Mouse (Mus musculus): ENCODE measurements around the gene Cdh13. TPM values are rescaled to one million over a fixed set of nuclear protein-coding genes. Genes with fewer than 3 reads are reported as not detected.

Cdh13 gene
- polyA plus RNA-seq, 1 experiment from 2014 or later, result 59.2 TPM

DNA sequence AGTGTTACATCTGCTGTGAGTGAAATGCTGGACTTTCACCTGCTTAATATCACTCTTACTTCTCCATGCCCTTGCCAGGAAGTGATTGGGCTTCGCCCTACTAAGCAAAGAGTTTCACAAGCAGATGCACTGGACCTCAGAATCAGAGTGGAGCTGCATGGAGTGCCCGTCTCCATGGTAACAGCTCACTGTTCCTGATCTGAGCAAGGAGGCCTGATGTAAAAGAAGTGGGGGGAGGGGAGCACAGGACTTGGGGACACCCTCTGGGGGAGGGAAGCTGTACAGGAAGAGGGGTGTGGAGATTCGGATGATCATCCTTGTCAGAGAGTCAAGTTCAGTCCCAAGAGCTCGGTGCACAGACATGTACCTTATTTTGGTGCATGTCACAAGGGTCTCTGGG lies 384.2 kb downstream of the Cdh13 start:
- Histone ChIP-seq H3K27me3 (no peaks in the 10 kb centered on the region), H3K9ac (no peak overlapping the region), H3K4me2 (no peak overlapping the region), H3K36me3 (no peaks in the 10 kb centered on the region), H3K4me3 (no peak overlapping the region), H3K4me1 (replicated peaks) (peaks cover 7% of the 10 kb centered on the region), H3K9me3 (no peaks in the 10 kb centered on the region), H3K27ac (no peak overlapping the region)
- no peak for ATAC-seq (ENCODE audit: low FRiP score)
- 85% methylated on average over 4 of the region's 4 CpGs for WGBS

DNA sequence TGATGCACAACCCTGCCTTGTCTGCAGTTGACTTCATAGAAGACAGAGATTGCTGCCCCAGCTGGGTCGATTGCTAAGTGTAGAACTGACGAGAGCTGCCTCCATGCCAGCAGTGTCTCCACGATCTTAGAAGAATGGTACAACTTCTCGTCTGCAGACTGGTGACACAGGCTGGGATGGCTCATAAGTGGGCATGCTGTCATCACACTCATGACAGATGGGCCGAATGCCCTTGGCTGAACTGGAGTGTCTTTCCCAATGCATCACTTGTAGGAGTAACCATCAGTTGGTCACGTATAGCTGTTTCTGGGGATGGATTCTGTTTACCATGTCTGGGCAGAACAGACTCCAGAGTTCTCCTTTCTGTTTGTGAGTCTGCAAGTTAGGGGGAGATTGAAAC lies 392.7 kb downstream of the Cdh13 start:
- H3K27ac ChIP-seq, result no peak overlapping the region
- H3K4me1 ChIP-seq (replicated peaks), result no peaks in the 10 kb centered on the region
- ATAC-seq (ENCODE audit: low FRiP score), result no peak
- H3K9me3 ChIP-seq, result no peaks in the 10 kb centered on the region
- no peak overlapping the region for H3K4me3 ChIP-seq
- H3K9ac ChIP-seq, result no peak overlapping the region
- WGBS, result 90% methylated on average over 6 of the region's 6 CpGs
- H3K27me3 ChIP-seq, result no peaks in the 10 kb centered on the region
- H3K36me3 ChIP-seq, result no peaks in the 10 kb centered on the region
- H3K4me2 ChIP-seq, result no peak overlapping the region

DNA sequence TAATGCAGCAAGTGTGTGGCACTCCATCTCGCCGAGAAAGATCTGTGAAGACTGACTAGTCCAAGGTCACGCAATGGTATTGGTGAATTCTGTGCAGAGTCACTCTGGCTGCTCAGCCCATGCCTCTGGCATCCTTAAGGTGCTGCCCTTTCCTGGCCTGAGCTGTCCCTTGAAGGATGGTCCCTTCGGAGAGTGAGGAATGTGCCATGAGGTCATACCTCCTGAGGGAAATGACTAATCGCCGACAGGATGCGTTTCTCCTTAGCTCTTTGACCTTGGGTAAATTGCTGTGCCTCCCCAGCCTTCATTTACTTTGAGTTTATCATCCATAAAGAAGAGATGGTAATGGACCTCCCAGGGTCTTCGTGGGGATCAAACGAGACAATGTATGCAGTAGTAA lies 395.8 kb downstream of the Cdh13 start:
- H3K27ac ChIP-seq, result no peak overlapping the region
- H3K9ac ChIP-seq, result no peak overlapping the region
- ATAC-seq (ENCODE audit: low FRiP score), result no peak
- H3K4me1 ChIP-seq (replicated peaks), result no peaks in the 10 kb centered on the region
- no peaks in the 10 kb centered on the region for H3K27me3 ChIP-seq
- H3K9me3 ChIP-seq, result no peaks in the 10 kb centered on the region
- H3K36me3 ChIP-seq, result no peaks in the 10 kb centered on the region
- H3K4me2 ChIP-seq, result no peak overlapping the region
- WGBS, result 72% methylated on average over 9 of the region's 9 CpGs
- H3K4me3 ChIP-seq, result no peak overlapping the region

DNA sequence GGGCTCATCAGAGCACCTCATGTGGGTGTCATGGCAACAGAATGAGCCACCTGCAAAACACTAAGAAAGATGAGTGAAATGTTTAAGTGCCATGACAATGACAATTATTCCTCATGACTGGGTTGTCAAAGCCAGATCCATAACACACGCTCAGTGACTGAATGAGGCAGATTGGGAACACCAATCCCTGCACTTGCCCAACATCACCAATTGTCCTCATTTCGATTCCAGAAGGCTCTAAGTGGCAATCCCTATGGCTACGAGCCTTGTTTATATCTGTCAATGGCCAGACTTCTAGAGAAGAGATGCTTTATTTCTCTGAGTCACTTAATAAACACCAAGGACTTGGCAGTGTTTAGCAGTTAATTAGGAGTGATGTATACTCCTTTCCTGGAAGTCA lies 399.9 kb downstream of the Cdh13 start:
- Histone ChIP-seq H3K27ac (no peak overlapping the region), H3K9me3 (no peaks in the 10 kb centered on the region), H3K4me2 (no peak overlapping the region), H3K4me1 (replicated peaks) (no peaks in the 10 kb centered on the region), H3K27me3 (0 out of 2 replicates have a peak, but pooled peaks cover under 1% of the 10 kb centered on the region), H3K4me3 (no peak overlapping the region), H3K36me3 (no peaks in the 10 kb centered on the region), H3K9ac (no peak overlapping the region)
- WGBS, result 54% methylated on average over 3 of the region's 3 CpGs
- no peak for ATAC-seq (ENCODE audit: low FRiP score)

DNA sequence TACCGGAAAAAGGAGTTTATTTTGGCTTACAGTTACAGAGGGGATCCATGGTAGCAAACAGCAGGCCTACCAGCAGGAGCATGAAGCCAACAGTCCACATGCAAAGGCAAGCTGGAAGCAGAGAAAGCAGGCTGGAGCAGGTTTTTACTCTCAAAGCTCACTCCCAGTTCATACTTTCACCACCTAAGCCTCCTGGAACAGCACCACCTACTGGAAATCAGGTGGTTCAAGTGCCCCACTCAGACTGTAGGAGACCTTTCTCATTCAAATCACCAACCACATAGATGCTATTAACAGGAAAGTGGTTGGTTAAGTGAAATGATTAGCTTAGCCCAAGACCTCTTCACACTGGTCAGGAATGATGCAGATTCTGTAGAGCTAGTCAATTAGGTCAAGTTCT lies 402.3 kb downstream of the Cdh13 start:
- no peak for ATAC-seq (ENCODE audit: low FRiP score)
- 93% methylated on average over 1 of the region's 1 CpGs for WGBS
- no peak overlapping the region for H3K9ac ChIP-seq
- no peak overlapping the region for H3K4me2 ChIP-seq
- H3K4me1 ChIP-seq (replicated peaks), result 0 out of 2 replicates have a peak, but pooled peaks cover 3% of the 10 kb centered on the region
- no peak overlapping the region for H3K4me3 ChIP-seq
- H3K36me3 ChIP-seq, result no peaks in the 10 kb centered on the region
- no peaks in the 10 kb centered on the region for H3K9me3 ChIP-seq
- 0 out of 2 replicates have a peak, but pooled peaks cover 3% of the 10 kb centered on the region for H3K27me3 ChIP-seq
- H3K27ac ChIP-seq, result no peak overlapping the region

DNA sequence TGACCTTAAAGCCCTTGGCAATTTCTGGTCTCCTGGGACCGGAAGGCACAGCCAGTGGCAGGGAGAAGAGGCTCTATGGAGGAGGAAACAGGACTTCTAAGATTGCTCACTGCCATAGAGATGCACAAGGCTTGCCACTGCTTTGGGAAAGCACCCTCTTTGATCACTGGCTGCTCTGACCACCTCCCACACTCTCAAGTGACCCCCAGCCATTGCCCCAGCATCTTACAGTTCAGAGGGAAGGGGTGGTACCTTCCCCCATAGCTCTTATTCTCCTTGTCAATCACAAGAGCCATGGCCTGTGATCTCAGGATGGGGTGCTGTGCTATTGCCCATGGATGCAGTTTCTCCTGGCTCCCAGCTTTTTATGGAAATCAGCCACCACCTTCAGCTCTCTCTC lies 406.3 kb downstream of the Cdh13 start:
- ATAC-seq (ENCODE audit: low FRiP score), result no peak
- no peak overlapping the region for H3K9ac ChIP-seq
- H3K36me3 ChIP-seq, result no peaks in the 10 kb centered on the region
- no peak overlapping the region for H3K4me2 ChIP-seq
- 0 out of 2 replicates have a peak, but pooled peaks cover 3% of the 10 kb centered on the region for H3K4me1 ChIP-seq (replicated peaks)
- no peak overlapping the region for H3K27ac ChIP-seq
- H3K27me3 ChIP-seq, result 0 out of 2 replicates have a peak, but pooled peaks cover 3% of the 10 kb centered on the region
- H3K9me3 ChIP-seq, result no peaks in the 10 kb centered on the region
- H3K4me3 ChIP-seq, result no peak overlapping the region
- WGBS, result 52% methylated on average over 1 of the region's 1 CpGs

DNA sequence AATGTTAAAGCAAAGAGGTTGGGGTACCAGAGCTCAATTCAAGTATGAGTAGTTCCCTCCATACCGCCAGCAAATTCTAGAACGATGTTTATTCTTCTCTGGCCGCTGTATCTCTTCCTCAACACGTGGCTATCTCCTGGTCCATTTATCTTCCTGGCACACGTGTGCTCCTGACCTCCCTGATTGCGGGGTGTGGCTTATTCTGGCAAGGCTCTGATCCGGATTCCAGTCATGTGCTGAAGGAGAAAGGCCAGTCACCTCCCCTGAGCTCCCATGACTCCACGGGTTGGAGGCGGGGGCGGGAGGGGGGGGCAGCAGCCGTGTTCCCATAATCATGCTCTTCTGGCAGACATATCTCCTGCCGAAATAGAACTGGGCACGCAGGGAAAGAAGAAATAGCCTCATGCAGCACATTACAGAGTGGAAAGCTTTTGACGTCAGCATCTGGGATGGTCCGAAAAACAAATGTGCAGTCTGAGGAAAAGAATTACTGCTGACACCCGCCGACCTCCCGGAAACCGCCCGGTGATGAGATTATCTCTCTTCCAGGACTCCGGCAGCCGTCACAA lies 417.9 kb downstream of the Cdh13 start:
- H3K4me2 ChIP-seq, result no peak overlapping the region
- peaks cover 6% of the 10 kb centered on the region; the same call in 1 of the 2 replicates for H3K9me3 ChIP-seq
- no peaks in the 10 kb centered on the region for H3K36me3 ChIP-seq
- WGBS, result 84% methylated on average over 22 of the region's 22 CpGs
- H3K4me1 ChIP-seq (replicated peaks), result no peaks in the 10 kb centered on the region
- no peak for ATAC-seq (ENCODE audit: low FRiP score)
- H3K27ac ChIP-seq, result no peak overlapping the region
- no peak overlapping the region for H3K4me3 ChIP-seq
- no peak overlapping the region for H3K9ac ChIP-seq
- H3K27me3 ChIP-seq, result no peaks in the 10 kb centered on the region

DNA sequence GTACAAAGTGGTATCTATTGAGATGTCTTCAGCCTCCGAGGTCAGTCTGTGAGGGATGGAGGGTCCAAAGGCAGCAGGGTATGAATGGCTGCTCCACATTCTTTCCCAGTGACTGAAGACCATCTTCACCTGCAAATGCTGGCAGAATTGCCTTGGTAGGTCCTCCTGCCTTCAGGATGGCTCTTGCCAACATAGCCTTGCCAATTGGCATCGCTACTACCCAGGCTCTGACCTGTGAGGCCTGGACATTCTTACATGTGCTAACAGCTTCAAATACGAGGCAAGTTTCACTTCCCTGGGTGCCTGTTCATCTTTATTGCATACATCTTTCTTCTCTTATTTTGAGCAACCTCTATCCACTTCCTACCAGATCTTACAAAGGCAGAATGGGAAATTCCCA lies 425.8 kb downstream of the Cdh13 start:
- Histone ChIP-seq H3K9ac (no peak overlapping the region), H3K27me3 (no peaks in the 10 kb centered on the region), H3K4me1 (replicated peaks) (no peaks in the 10 kb centered on the region), H3K36me3 (no peaks in the 10 kb centered on the region), H3K4me2 (no peak overlapping the region), H3K27ac (no peak overlapping the region), H3K9me3 (peaks cover 9% of the 10 kb centered on the region), H3K4me3 (no peak overlapping the region)
- ATAC-seq (ENCODE audit: low FRiP score), result no peak
- 89% methylated on average over 3 of the region's 3 CpGs for WGBS

DNA sequence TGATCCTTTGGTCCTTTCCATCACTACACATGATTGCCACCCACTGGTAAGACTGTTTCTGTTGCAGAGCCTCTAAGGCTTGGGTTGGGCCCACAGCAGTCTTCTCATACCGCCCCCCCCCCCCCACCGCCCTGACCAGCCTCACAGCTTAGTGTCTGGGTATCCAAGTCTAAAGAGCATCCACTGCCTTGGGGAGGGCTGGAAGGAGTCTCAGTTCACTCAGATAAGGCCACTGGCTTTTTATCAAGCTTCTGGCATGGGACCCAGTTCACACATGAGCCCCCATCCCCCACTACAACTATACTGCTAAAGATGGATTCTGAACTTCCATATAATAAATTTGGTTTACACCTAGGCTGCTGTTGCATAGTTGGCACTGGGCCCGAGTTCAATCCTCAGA lies 428.1 kb downstream of the Cdh13 start:
- WGBS, result 93% methylated on average over 3 of the region's 3 CpGs
- Histone ChIP-seq H3K4me2 (no peak overlapping the region), H3K9ac (no peak overlapping the region), H3K4me3 (no peak overlapping the region), H3K27me3 (no peaks in the 10 kb centered on the region), H3K36me3 (no peaks in the 10 kb centered on the region), H3K27ac (no peak overlapping the region), H3K9me3 (peaks cover 9% of the 10 kb centered on the region), H3K4me1 (replicated peaks) (no peaks in the 10 kb centered on the region)
- ATAC-seq (ENCODE audit: low FRiP score), result no peak

DNA sequence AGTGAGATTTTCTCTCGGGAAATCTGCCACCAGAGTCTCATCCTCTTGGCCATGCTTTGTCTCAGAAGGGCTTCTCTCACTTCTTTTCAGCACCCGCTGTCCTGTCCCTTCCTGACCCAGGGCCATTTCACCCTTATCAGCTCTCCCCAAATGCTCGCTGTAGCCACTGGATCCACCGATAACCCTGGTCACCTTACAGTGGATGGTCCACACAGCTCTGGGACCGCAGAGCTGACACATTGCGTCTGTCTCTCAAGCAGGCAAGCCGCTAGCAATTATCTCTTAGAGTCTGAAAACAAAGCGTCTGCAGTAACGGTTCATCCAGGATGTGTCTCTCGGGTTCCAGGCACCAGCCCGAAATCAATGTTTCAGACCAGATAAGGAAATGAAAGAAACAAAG lies 429.6 kb downstream of the Cdh13 start:
- no peak for ATAC-seq (ENCODE audit: low FRiP score)
- no peak overlapping the region for H3K4me2 ChIP-seq
- H3K27ac ChIP-seq, result no peak overlapping the region
- H3K36me3 ChIP-seq, result no peaks in the 10 kb centered on the region
- no peak overlapping the region for H3K4me3 ChIP-seq
- H3K4me1 ChIP-seq (replicated peaks), result no peaks in the 10 kb centered on the region
- peaks cover 9% of the 10 kb centered on the region for H3K9me3 ChIP-seq
- no peak overlapping the region for H3K9ac ChIP-seq
- H3K27me3 ChIP-seq, result no peaks in the 10 kb centered on the region
- 73% methylated on average over 11 of the region's 11 CpGs for WGBS

DNA sequence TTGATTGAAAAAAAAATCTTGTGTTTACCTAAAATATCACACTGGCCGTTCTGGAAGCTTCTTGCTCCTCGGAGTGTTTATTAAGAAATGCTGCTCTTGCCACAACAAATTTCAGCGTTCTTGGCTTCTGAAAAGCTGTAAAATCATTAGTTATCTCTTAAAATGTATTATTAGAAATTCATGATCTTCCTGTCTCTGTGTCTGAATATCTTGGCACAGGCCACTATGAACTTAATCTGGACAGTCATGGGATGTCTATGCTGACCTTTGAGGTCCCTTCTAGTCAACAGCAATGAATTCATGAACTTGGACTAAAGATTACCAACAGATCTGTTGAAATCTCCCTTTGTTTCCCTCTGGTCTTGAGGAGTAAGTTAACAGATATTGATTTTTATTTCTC lies 430.1 kb downstream of the Cdh13 start:
- Histone ChIP-seq H3K27me3 (no peaks in the 10 kb centered on the region), H3K4me1 (replicated peaks) (no peaks in the 10 kb centered on the region), H3K36me3 (no peaks in the 10 kb centered on the region), H3K27ac (no peak overlapping the region), H3K4me3 (no peak overlapping the region), H3K9ac (no peak overlapping the region), H3K4me2 (no peak overlapping the region), H3K9me3 (peaks cover 9% of the 10 kb centered on the region)
- 87% methylated on average over 3 of the region's 3 CpGs for WGBS
- ATAC-seq (ENCODE audit: low FRiP score), result no peak

DNA sequence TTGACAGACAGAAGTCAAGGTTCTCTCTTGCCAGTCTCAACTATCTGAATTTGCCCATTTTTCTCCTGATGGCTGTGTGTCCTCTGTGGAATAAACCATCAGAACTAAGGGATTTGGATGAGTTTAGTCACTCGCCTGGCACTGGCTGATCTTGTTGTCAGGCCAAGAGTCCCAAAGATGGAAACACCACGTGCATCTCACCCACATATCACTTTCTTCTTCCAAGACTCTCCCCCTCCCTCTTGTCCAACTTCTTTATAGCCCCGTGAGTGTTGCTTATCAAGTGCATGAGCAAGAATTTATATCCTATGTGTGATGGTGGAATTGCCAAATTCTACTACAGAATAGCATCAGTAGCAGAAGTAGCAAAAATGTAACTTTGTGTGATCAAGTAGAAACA lies 439.4 kb downstream of the Cdh13 start:
- Histone ChIP-seq H3K4me3 (no peak overlapping the region), H3K4me2 (no peak overlapping the region), H3K4me1 (replicated peaks) (no peaks in the 10 kb centered on the region), H3K27me3 (no peaks in the 10 kb centered on the region), H3K36me3 (no peaks in the 10 kb centered on the region), H3K9ac (no peak overlapping the region), H3K27ac (no peak overlapping the region), H3K9me3 (peaks cover 3% of the 10 kb centered on the region)
- no peak for ATAC-seq (ENCODE audit: low FRiP score)
- 87% methylated on average over 3 of the region's 3 CpGs for WGBS

DNA sequence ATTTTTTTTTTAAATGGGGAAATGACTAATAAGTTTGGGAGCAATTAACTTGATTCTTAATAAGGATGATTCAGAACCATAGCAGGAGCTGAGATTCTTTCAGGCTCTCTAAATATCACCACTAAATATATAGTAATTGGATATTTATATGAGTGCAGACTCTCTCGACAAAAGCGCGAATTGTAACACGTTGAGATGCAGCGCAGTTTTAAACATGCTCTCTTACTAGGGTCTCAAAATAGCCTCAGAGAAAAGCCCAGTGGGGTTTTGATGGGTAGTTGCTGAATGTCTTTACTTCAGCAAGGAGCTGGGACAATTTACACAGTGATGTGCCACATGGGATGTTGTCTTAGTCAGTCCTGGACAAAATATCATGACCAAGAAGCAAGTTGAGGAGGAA lies 442.1 kb downstream of the Cdh13 start:
- Histone ChIP-seq H3K4me2 (no peak overlapping the region), H3K9me3 (peaks cover 3% of the 10 kb centered on the region), H3K4me1 (replicated peaks) (no peaks in the 10 kb centered on the region), H3K27me3 (no peaks in the 10 kb centered on the region), H3K4me3 (no peak overlapping the region), H3K27ac (no peak overlapping the region), H3K9ac (no peak overlapping the region), H3K36me3 (no peaks in the 10 kb centered on the region)
- 96% methylated on average over 5 of the region's 5 CpGs for WGBS
- no peak for ATAC-seq (ENCODE audit: low FRiP score)
